Mouse (Mus musculus) liver, embryonic 14.5 days (tissue): ENCODE results near the gene Slc17a7.

Source experiments
- CTCF ChIP-seq: IDR thresholded peaks from 2 replicates; pipeline ENCODE4 v1.5.1; 2016; ENCODE audit warnings: antibody characterized with exemption, low read depth, control low read depth
- EP300 ChIP-seq: IDR thresholded peaks from 2 replicates; pipeline ENCODE4 v1.6.1; 2016; ENCODE audit warnings: antibody characterized with exemption, low read depth

DNA sequence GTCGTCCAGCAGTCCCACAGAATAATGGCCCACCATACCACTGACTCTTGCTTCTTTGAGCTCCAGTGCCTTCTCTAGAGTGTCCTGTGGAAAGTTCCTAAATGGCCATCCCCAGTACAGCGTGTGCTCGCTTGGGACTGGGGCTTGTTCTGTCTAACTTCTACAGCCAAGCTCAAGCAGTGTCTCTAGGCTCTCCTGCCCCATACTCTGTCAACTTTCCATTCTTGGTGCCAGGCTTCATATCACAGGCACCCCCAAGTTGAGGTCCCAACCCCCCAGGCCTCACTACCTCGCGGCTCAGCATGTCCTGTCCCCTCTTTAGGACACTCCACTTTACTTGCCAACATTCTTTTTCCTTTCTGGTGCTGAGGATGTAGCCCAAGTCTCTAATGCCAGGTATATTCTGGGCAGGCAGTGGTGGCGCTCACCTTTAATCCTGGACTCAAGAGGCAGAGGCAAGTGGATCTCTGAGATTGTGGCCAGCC, 3.4 kb upstream of the Slc17a7 start:
- TF ChIP-seq CTCF, result no peak
- TF ChIP-seq EP300, result no peak
